Mouse (Mus musculus) adrenal gland, postnatal 14 days (tissue): Measurements from ENCODE around the gene Rgs3. TPM values are rescaled to one million over a fixed set of nuclear protein-coding genes. Genes with fewer than 3 reads are reported as not detected.

Experiments used
- DNase-seq: peaks from one replicate; pipeline ENCODE4 v3.0.0; 2021; ENCODE audit warnings: mixed read lengths
- total RNA-seq: library from RNA; stranded (reverse); gene quantifications from 2 replicates; pipeline ENCODE4 v1.2.3, GENCODE M21; 2021

The Rgs3 gene
- total RNA-seq, 1 experiment from 2014 or later: 46.7 TPM

DNA sequence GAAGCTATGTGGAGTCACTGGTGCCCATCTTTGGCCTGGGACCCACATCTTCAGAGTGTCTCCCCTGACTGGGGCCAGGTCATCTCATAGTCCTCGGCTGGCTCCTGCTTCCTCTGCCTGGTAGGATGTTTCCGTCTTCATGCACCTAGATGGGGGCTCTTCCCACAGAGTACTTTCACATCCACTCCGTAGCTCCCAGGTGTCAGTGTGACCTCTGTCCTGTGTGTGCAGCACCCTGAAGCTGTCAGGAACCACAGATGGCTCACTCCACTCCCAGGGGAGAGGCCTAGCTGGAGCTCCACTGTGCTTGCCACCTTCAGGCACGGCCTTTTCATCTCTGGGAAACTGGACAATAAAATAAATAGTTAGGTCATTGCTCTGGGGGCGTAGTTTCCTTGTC lies 128.5 kb downstream of the Rgs3 start:
- no peak for DNase-seq

DNA sequence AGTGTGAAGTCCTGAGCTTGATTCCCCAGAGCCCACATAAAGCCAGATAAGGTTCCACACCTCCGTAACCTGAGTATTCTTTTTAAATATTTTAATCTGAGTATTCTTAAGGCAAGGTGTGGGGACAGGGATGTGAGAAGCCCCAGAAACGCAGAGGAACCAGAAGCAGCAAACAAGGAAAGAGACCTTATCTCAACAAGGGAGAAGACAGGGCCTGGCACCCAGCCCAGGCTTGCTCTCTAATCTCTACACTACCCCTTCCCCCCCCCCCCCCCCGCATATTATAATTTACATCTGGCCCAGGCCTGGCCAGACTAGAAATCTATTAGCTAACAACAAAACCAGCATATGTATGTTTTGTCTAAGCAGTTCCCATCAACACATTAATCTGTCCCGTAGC lies 131.3 kb downstream of the Rgs3 start:
- peak; percentile 19 for DNase-seq

DNA sequence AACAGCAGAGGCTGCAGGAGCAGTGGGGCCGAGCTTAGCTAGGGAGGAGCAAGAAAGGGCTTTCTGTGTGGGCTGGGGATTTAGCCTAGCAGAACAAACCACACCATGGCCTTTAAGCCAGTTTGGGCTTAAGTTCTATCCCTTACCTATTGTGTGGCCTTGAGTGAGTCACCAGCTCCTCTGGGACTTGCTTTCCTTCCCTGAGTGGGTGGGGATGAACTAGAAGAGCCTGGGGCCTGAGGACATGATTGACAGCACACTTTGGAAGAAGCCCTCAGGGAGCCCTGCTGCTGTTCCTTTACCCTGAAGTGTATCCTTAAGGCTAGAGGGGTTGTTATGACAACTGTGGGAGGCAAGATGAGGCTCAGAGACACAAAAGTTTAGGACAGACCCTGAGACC lies 132.0 kb downstream of the Rgs3 start:
- no peak for DNase-seq

DNA sequence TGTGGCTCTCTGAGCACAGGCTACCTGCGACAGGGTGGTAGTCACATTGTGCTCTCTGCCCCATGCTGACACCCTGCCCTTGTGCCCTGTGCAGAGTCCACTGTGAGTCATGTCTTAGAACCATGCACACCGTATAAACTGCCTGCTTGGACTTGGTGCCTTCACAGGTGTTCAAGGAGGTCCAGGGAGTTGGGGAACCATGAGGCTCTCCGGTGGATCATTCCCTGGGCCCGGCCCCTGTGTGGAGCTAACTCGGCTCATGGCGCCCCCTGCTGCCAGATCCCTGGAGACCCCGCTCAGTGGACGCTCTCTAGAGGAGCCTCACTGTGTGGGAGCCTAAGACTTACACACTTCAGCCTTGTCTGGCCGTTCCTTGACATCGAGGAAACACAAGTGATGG lies 134.2 kb downstream of the Rgs3 start:
- peak; percentile 77 for DNase-seq

DNA sequence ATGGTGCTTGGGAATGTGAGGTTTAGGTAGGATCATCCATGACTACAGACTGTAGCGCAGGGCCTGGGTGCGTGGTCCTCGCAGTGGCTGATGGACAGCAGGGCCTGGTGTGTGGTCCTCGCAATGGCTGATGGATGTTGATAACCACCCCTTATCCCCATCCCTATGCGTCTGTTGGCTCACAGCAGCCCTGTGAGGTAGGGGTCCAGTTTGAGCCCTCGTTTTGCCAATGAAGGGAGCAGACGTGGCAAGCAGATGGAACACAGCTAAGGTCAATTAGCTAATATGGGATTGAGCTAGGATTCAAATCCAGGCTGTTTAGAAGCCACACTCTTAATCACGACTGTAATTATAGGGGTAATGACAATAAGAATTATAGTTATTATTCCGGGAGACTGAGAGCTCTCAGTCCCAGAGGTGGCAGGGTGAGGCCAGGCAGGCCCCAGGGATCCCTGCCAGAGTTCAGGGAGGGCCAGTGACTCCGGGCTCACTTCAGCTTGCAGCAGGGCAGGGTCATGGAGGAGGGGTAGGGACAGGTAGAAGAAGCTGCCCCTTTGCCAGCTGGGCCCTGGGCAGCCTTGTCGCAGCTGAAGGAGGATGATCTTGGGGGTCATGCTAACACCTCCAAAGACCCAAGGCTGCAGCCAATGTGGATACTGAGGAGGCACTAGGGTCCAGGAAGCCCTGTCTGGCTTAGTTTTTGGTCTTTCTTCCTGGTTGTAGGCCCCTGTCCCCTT lies 135.2 kb downstream of the Rgs3 start:
- DNase-seq: peak; percentile 42

DNA sequence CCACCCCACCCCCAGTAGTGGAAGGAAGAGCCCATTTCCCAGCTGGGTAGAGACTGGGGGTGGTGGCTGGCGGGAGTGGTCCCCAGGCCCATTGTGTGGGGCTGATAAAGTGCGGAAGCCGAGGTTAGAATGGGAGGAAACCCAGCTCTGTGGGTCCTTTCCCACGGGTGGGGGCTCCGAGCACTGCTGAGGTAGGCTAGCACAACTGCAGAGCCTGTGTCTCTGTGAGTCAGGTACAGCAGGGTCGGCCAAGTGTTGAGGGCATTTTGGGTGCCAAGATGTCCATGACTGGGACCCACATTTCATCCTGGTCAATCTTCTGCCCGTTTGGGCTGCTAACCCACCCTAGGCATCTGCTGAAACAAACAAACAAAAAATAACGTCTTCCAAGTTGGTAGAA lies 135.9 kb downstream of the Rgs3 start:
- DNase-seq: peak; percentile 34

DNA sequence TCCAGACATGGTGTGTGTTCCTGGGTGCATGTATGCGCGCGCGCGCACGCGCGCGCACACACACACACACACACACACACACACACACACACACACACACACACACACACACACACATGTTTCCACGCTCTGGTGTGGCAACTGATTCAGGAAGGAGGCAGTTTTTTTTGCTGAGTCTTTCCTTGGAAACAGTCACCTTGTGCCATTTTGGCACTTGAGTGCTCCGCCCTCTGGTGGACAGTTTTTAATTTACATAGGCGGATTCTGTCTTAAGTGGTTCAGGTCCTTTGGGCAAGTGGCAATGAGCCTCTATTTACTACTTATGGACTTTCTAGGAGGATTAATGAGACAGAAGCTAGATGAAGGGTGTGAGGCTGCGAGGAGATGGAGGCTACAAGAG lies 136.3 kb downstream of the Rgs3 start:
- peak; percentile 73 for DNase-seq

DNA sequence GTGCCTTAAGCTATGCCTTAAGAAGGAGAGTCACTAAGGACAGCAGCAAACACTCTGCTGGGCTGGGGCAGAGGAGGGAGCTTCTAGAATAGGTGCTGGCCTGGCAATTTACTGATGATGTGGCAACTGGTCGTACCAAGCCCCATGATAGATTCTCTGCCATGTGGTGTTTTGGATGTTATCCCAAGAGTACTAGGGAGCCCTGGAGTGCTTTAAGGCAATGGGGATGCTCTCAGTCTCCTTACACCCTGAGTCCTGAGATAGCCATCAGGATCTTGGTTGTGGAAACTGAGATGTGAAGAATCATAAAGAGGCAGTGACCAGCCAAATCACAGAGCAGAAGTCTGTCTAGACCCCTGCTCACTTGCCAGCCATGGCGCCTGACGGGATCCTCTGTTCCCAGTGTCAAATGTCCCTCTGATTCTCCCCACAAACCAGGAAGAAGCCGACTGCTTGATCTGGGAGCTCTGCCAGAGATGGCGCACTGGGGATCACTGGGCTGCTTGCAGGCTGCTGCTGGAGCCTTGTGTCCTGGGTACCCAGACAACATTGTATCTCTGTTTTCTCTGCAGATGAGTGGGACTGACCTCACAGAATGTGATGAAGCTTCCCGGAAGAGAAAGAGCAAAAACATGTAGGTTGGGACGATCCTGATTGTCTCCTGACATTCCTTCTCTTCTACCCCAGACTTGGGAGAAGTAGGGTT lies 137.2 kb downstream of the Rgs3 start:
- peak; percentile 76 for DNase-seq

DNA sequence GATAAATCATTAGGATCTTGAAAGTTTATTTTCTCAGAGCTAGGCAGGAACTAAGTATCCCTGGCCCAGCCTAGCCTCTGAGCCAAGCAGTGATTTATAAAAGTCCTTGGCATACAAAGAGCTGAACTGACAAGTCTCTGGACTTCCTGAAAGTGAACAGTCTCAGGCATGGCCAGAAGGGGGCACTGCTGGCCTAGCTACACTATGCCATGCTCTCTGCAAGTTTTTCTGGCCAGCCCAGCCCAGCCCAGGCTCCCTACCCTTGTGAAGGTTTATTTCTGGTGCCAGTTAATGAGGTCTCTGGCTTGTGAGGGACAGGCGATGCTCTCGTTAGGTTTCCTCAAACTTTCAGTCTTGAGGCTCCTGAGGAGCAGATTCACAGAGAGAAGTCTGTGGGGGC lies 137.8 kb downstream of the Rgs3 start:
- peak; percentile 94 for DNase-seq

DNA sequence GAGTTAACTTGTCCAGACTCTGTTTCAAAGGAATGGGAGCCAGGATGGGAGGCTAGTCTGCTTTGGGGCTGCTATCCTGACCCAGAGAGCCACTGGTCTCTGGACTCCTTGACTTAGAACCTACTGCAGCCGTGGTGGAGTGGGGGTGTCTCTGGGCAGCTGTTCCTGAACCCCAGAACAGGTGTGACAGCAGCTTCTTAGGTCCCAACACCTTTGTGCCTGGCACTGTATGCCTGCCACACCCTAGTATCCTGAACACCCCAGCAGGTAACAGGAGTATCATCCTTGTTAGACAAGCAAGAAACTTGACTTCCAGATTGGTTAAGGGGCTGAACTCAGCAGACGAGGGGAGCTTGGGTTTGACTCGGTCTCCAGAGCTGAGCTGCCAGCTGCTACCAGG lies 138.9 kb downstream of the Rgs3 start:
- DNase-seq: no peak

DNA sequence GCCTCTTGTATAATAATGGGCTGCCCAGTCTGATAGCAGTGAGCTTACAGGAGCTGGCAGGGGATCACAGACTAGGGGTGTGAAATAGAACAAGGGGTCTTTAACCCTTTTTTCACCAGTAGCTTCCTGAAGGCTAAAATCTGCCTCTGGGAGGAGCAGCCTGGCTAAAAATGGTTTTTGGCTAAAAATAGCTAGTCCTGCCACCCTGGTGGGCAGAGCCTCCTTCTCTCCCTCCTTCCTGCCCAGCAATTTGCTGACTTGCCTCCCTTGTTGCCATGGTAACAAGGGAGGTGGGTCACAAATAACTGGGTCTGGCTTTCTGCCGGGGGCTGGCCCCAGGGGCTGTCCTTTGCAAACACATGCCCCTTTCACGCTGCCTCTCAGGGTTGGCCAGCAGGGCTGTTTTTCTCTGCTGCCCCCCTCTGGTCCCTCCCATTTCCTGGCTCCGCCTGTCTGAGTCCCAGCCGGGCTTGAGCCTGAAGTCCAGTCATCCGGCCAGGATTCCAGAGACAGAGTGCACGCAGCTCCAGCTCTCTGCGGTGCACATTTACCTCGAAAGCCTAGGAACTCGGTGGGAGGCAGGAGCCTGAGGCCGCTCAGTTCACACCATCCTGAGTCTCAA lies 139.7 kb downstream of the Rgs3 start:
- DNase-seq: peak; percentile 97

DNA sequence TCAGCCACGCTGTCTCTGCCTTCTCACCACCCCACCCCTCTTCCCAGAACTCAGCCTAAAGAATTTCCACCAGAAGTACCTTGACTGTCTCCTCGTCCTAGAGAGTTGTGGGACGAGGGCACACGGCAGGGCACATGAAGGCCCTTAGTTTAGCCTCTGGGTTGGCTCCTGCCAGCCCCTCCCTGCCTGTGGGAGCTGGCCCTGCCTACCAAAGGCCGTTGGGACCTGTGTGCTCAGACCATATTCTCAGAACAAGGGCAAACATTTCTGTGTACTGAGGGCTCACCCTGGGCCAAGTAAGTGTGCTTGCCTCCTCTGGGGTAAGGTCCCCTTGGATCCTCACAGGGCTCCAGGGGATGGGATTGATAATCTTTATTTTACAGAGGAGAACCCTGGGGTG lies 140.8 kb downstream of the Rgs3 start:
- peak; percentile 61 for DNase-seq

DNA sequence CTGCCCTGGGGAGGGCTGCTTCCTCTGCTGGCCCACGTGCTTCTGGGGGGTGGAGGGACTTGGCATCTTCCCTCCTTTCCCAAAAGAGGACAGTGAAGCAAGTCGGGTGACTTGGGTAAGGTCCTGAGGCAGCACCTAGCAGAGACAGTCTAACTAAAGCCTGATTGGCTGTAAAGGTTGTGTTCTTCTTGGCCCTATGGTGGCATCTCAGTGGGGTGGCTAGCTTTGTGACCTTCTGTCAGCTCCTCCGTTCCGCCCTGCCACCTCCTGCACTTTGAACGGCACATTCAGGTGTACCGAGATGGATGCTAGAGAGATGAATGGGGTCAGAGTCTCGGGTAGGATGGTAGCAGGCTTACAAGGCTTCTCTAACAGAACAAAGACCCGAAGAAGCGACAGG lies 143.5 kb downstream of the Rgs3 start:
- no peak for DNase-seq

DNA sequence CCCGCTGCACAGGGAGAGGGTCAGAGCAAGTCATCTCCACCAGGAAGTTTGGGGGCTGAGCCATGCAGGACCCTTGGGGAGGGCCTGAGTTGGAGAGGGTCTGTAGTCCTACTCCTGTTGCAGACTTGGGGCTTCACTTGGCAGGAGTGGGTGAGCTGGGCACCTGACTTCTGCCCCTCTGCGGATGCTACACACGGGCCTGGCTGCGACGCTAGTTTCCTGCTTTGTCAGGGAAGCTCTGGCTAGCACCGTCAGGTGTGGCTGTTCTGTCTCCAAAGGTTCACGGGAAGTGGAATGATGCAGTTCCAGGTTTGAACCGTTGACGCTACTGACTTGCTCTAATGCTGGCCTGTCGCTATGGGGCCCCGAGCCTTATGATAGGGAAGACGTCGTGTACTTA lies 144.6 kb downstream of the Rgs3 start:
- no peak for DNase-seq

DNA sequence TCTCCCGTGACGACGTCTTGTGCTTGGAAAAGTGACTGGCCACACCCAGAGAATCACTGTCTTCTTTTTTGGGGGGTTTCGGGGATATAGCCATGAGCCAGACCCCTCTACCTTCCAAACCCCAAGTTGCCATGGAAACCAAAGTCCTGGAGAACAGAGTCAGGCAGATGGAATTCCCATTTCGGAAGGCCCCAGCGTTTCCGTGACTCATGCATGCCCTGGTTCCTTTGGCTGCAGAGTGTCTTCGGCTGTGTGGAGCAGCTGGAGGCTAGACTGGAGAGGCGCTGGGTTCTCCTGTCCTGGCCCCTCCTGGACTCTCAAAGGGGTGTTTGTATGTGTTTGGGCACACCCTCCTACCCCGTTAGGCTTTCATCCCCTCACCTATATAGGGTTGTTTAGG lies 145.4 kb downstream of the Rgs3 start:
- DNase-seq: no peak

DNA sequence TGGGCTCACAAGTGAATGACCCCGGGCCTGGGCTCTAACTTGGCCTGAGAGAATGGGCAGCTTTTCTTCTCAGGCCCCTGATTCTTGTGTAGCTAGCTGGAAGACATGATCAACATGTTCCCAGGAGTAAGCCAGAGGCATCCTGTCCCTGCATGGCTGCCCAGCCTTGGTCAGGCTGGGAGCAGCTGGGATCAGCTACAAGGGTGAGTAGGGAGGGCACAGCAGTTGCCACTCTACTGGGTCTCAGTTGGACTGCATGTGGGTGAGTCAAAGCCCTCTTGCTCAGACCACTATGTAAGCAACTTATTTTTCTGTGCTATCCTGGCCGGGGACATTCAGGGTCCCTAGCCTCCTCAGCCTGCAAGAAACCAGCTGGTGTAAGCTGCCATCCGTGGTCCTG lies 146.1 kb downstream of the Rgs3 start:
- DNase-seq: no peak

DNA sequence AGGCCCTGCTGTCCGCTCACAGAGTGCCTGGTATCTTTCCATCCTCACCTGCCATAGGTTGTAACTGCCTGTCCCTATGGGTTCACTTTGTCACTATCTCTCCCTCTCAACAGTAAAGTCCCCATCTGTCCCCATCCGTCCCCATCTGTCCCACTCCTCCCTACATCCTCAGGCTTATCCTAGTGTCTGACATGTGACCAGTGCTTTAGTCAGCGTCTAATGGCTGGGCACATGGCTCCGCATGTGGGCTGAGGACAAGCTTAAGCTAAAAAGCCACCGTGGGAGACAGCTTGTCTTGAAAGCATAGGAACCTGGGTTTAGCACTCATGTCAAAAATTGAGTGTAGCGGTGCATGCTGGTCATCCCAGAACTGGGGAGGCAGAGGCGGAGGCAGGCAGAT lies 148.4 kb downstream of the Rgs3 start:
- no peak for DNase-seq

DNA sequence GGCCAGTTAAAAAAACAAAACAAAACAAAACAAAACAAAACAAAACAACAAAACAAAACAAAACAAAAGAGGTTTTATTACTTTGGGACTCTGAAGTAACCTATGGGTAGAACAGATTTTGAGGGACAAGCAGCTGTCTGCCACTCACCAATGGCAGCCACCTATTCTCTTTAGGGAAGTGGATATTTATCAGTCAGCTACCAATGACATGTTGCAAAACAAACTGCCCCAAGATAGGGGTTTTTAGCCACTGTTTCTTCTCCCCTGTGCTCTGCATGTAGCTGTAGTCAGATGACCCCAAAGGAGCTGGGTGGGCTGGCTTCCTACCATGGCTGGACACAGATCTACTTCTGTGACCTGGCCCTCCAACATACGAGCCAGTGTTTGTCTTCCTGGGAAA lies 149.3 kb downstream of the Rgs3 start:
- DNase-seq: no peak

DNA sequence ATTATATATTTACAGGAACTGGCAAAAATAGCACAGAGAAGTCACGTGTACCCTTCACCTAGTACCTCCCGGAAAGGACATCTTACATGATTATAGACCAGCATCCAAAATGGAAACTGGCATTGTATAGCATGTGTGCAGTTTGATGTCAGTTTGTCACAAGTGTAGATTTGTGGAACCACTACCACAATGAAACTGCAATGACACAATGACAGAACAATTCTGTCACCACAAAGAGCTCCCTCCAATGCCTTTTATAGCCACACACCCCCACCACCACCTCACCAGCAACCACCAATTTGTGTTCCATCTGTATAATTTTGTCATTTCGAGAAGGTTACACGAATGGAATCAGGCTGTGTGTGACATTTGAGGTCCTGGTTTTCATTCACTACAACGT lies 149.8 kb downstream of the Rgs3 start:
- no peak for DNase-seq

DNA sequence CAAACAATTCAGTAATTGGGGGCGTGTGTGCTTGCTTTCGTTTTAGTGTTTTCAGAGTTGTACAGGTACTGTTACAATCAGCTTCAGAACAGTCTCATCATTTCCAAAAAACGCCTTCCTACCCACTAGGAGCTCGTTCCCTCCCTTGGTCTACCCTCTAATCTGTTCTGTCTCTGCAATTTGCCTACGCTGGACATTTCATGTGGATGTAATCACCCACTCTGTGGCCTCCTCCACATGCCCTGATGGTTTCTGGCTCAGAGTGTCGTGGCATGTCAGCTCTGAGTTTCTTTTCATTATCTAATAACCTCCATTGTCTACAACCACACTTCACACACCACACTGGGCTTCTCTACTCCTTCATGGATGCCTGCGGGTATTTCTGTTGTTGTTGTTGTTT lies 151.5 kb downstream of the Rgs3 start:
- DNase-seq: no peak

DNA sequence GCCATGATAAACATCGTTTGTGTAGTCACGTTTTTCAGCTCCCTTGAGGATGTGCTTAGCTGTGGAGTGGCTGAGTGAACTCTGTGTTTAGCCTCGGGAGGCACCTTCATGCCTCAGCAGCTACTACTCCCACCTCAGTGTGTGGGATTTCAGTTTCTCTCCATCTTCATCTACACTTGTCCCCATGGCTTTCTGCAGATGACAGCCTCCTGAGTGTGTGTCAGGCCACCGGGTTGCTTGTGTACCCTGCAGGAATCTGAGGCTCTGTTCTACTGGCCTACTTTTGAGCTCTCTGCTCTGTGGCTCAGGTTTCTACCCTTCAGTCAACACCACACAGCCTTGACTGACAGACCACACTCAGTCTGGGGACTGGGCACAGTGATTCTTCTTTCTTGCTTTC lies 151.9 kb downstream of the Rgs3 start:
- no peak for DNase-seq

DNA sequence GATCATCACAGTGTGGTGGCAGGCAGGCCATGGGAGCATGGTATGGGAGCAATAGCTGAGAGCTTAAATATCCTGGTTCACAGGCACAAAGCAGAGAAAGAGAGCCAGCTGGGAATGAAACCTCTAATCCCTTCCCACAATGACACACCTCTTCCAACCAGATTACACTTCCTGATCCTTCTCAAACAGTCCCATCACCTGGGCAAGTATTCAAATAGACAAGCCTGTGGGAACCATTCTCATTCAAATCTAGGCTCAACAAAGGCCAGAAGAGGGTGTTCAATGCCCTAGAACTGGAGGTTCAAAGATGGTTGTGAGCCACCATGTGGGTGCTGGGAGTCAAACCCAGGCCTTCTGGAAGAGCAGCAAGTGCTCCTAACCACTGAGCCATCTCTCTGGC lies 161.2 kb downstream of the Rgs3 start:
- DNase-seq: no peak

DNA sequence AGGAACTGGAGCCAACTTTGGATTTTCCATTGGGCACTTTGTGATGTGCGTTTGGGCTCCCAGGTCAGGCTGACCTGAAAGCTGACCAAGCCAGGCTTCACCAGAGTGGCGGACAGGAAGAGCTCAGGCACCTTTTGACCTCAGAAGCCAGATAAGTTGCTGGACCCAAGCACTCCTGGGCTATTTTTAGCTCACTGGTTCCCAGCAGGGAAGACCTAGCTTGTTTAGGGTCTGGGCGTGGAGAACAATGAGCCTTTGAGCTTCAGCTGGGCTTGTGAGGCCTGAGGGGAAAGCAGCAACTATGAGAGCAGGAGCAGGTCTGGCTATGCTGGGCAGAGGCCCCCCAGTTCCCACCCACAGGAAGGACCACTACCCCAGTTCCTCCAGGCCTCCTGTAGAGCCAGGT lies 162.4 kb downstream of the Rgs3 start:
- no peak for DNase-seq

DNA sequence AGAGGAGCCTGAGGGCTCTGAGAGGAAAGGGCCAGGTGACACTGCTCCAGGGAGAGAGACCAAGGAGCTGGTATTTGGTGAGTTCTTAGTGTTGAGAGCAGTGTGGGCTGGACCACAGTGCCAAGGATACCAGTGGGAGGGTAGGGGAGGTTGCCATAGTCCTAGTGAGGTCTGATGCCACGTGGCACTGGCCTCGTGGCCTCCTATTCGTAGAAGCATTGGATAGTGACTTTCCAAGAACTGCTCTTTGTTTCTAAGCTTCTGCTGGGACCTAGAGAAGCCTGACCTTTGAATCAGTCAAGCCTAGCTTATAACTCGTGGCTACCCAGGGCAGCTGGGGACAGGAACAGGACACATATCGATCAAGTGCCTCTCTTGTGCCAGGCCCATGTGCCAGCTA lies 164.1 kb downstream of the Rgs3 start:
- DNase-seq: no peak
